Mouse (Mus musculus): Measurements from ENCODE around the gene Sipa1l3. TPM values are rescaled to one million over a fixed set of nuclear protein-coding genes. Genes with fewer than 3 reads are reported as not detected.

The Sipa1l3 gene
- total RNA-seq, 2 experiments from 2014 or later = 122 to 125 TPM

- no peak for DNase-seq (ENCODE audit: low spot score in 2 of 2)
These were observed 179.3 kb downstream of the Sipa1l3 start for GRCm38 (mm10) chr7:29338984-29339679.

- DNase-seq (ENCODE audit: low spot score in 2 of 2) = no peak
These were observed 180.0 kb downstream of the Sipa1l3 start for GRCm38 (mm10) chr7:29338351-29338919.

GRCm38 (mm10) chr7:29337766-29338165, 180.7 kb downstream of the Sipa1l3 start:
- DNase-seq (ENCODE audit: low spot score in 2 of 2) = no peak

GRCm38 (mm10) chr7:29336795-29337319, 181.6 kb downstream of the Sipa1l3 start:
- DNase-seq (ENCODE audit: low spot score in 2 of 2) = no peak

GRCm38 (mm10) chr7:29335841-29336671, 182.4 kb downstream of the Sipa1l3 start:
- no peak for DNase-seq (ENCODE audit: low spot score in 2 of 2)

- no peak for DNase-seq (ENCODE audit: low spot score in 2 of 2)
These were observed 183.2 kb downstream of the Sipa1l3 start for GRCm38 (mm10) chr7:29335276-29335675.

- DNase-seq (ENCODE audit: low spot score in 2 of 2) = no peak
These were observed 184.3 kb downstream of the Sipa1l3 start for GRCm38 (mm10) chr7:29334156-29334555.

GRCm38 (mm10) chr7:29328984-29329383, 189.5 kb downstream of the Sipa1l3 start:
- DNase-seq (ENCODE audit: low spot score in 2 of 2) = no peak

- DNase-seq (ENCODE audit: low spot score in 2 of 2) = no peak
These were observed 191.4 kb downstream of the Sipa1l3 start for GRCm38 (mm10) chr7:29327087-29327486.

- DNase-seq (ENCODE audit: low spot score in 2 of 2) = peak in 1 of 2 experiments; percentile 47
These were observed 198.8 kb downstream of the Sipa1l3 start for GRCm38 (mm10) chr7:29319337-29320307.

GRCm38 (mm10) chr7:29318115-29318911, 200.1 kb downstream of the Sipa1l3 start:
- DNase-seq (ENCODE audit: low spot score in 2 of 2) = peak; percentile 65 to 68

GRCm38 (mm10) chr7:29317558-29317957, 200.9 kb downstream of the Sipa1l3 start:
- DNase-seq (ENCODE audit: low spot score in 2 of 2) = peak; percentile 69 to 71

GRCm38 (mm10) chr7:29316976-29317375, 201.5 kb downstream of the Sipa1l3 start:
- DNase-seq (ENCODE audit: low spot score in 2 of 2) = peak; percentile 75 to 78

- DNase-seq (ENCODE audit: low spot score in 2 of 2) = peak; percentile 34 to 52
These were observed 202.2 kb downstream of the Sipa1l3 start for GRCm38 (mm10) chr7:29316137-29316734.

GRCm38 (mm10) chr7:29314844-29315628, 203.4 kb downstream of the Sipa1l3 start:
- DNase-seq (ENCODE audit: low spot score in 2 of 2) = peak; percentile 62 to 69

- no peak for DNase-seq (ENCODE audit: low spot score in 2 of 2)
These were observed 204.7 kb downstream of the Sipa1l3 start for GRCm38 (mm10) chr7:29313572-29314261.

- DNase-seq (ENCODE audit: low spot score in 2 of 2) = peak; percentile 42 to 50
These were observed 205.4 kb downstream of the Sipa1l3 start for GRCm38 (mm10) chr7:29313051-29313450.

- no peak for DNase-seq (ENCODE audit: low spot score in 2 of 2)
These were observed 208.7 kb downstream of the Sipa1l3 start for GRCm38 (mm10) chr7:29309749-29310148.

Data from layer of hippocampus, postnatal 10 days (tissue).